Mouse (Mus musculus): ENCODE measurements around the gene Suclg2. TPM values are rescaled to one million over a fixed set of nuclear protein-coding genes. Genes with fewer than 3 reads are reported as not detected.

Gene Suclg2
- polyA plus RNA-seq (2014; fragmentation: Nextera tagmentation; extraction: Ambion mirVana) = 102 and 103 TPM in 2 replicates

- WGBS = under 1% methylated on average over 52 of the region's 74 CpGs
- Histone ChIP-seq H3K4me3 (ENCODE audit: low read depth, low read length) (peak within 1 kb of the TSS; percentile 88), H3K4me1 (replicated peaks; ENCODE audit: control insufficient read depth, insufficient read depth, low read length) (peaks cover 6% of the 10 kb centered on the region; the same call in 1 of the 2 replicates), H3K4me2 (ENCODE audit: low read length) (peak within 1 kb of the TSS; percentile 92), H3K9ac (ENCODE audit: low read length) (peak within 1 kb of the TSS; percentile 96), H3K27ac (ENCODE audit: low read depth) (peak within 1 kb of the TSS; percentile 65), H3K27me3 (replicated peaks; ENCODE audit: control insufficient read depth, insufficient read depth, low read length) (no peaks in the 10 kb centered on the region), H3K36me3 (ENCODE audit: control insufficient read depth, insufficient read depth, low read length) (no peaks in the 10 kb centered on the region), H3K9me3 (ENCODE audit: control insufficient read depth, low read length) (no peaks in the 10 kb centered on the region)
- peak; percentile 93 for ATAC-seq (replicated peaks; ENCODE audit: low FRiP score, low TSS enrichment, low read depth)
- DNase-seq (ENCODE audit: low spot score) = peak; percentile 90
Observed at GRCm38 (mm10) chr6:95718031-95718968, at the start of gene Suclg2. Suclg2 (minus strand) TSS chr6:95718800.

GRCm38 (mm10) chr6:95766566-95766965, 48.0 kb upstream of the Suclg2 start:
- H3K4me2 ChIP-seq (ENCODE audit: low read length) = no peak overlapping the region
- no peak overlapping the region for H3K27ac ChIP-seq (ENCODE audit: low read depth)
- no peaks in the 10 kb centered on the region for H3K4me1 ChIP-seq (replicated peaks; ENCODE audit: control insufficient read depth, insufficient read depth, low read length)
- no peak overlapping the region for H3K4me3 ChIP-seq (ENCODE audit: low read depth, low read length)
- ATAC-seq (replicated peaks; ENCODE audit: low FRiP score, low TSS enrichment, low read depth) (no peak), DNase-seq (ENCODE audit: low spot score) (no peak)
- no peaks in the 10 kb centered on the region for H3K27me3 ChIP-seq (replicated peaks; ENCODE audit: control insufficient read depth, insufficient read depth, low read length)
- no peaks in the 10 kb centered on the region for H3K36me3 ChIP-seq (ENCODE audit: control insufficient read depth, insufficient read depth, low read length)
- WGBS = 78% methylated on average over 4 of the region's 4 CpGs
- H3K9me3 ChIP-seq (ENCODE audit: control insufficient read depth, low read length) = no peaks in the 10 kb centered on the region
- no peak overlapping the region for H3K9ac ChIP-seq (ENCODE audit: low read length)

- no peaks in the 10 kb centered on the region for H3K9me3 ChIP-seq (ENCODE audit: control insufficient read depth, low read length)
- H3K27ac ChIP-seq (ENCODE audit: low read depth) = no peak overlapping the region
- H3K4me1 ChIP-seq (replicated peaks; ENCODE audit: control insufficient read depth, insufficient read depth, low read length) = no peaks in the 10 kb centered on the region
- no peaks in the 10 kb centered on the region for H3K36me3 ChIP-seq (ENCODE audit: control insufficient read depth, insufficient read depth, low read length)
- WGBS = 85% methylated on average over 10 of the region's 10 CpGs
- H3K4me3 ChIP-seq (ENCODE audit: low read depth, low read length) = no peak overlapping the region
- H3K27me3 ChIP-seq (replicated peaks; ENCODE audit: control insufficient read depth, insufficient read depth, low read length) = no peaks in the 10 kb centered on the region
- no peak overlapping the region for H3K9ac ChIP-seq (ENCODE audit: low read length)
- H3K4me2 ChIP-seq (ENCODE audit: low read length) = no peak overlapping the region
- ATAC-seq (replicated peaks; ENCODE audit: low FRiP score, low TSS enrichment, low read depth) = no peak
- no peak for DNase-seq (ENCODE audit: low spot score)
Observed at GRCm38 (mm10) chr6:95759558-95760172, 41.1 kb upstream of the Suclg2 start.

- Histone ChIP-seq H3K4me2 (ENCODE audit: low read length) (no peak overlapping the region), H3K27me3 (replicated peaks; ENCODE audit: control insufficient read depth, insufficient read depth, low read length) (no peaks in the 10 kb centered on the region), H3K4me3 (ENCODE audit: low read depth, low read length) (no peak overlapping the region), H3K36me3 (ENCODE audit: control insufficient read depth, insufficient read depth, low read length) (no peaks in the 10 kb centered on the region), H3K9ac (ENCODE audit: low read length) (no peak overlapping the region), H3K27ac (ENCODE audit: low read depth) (no peak overlapping the region), H3K9me3 (ENCODE audit: control insufficient read depth, low read length) (no peaks in the 10 kb centered on the region), H3K4me1 (replicated peaks; ENCODE audit: control insufficient read depth, insufficient read depth, low read length) (no peaks in the 10 kb centered on the region)
- DNase-seq (ENCODE audit: low spot score) (no peak), ATAC-seq (replicated peaks; ENCODE audit: low FRiP score, low TSS enrichment, low read depth) (no peak)
- 85% methylated on average over 4 of the region's 4 CpGs for WGBS
Observed at GRCm38 (mm10) chr6:95742378-95742777, 23.8 kb upstream of the Suclg2 start.

DNA sequence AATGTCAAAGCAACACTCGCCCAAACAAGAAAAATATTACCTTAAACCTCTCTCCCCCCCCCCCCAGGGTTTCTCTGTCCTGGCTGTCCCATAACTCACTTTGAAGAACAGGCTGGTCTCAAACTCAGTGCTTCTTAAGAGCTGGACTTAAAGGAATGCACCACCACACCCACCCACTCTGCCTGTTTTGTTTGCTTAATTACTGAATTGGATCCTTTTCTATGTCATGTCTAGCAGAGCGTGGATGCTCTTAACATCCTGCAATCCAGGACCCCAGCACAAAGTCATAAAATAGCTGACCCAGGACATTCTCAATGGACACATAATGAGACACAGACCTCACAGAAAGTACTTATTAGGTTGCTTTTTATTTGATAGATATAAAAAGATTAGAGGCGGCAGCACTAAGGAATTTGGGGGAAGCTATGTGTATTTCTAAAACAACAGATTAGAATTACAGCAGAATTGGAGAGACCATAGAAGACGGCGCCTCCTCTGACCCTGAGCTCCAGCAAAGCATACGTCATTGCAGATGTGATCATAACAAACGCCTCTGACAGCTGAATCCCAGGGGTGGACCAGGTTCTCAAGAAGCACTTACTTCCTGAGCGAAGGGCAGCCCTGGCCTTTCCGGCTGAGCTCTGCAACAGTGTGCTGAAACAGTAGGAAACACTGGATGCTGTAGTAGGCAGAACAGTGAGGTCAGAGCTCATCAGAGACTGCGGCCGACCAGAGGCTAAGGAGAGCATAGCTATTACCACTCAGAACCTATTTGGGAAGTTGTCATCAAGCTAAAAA, 13.2 kb upstream of the Suclg2 start:
- no peaks in the 10 kb centered on the region; the same call in 1 of the 2 replicates for H3K4me1 ChIP-seq (replicated peaks; ENCODE audit: control insufficient read depth, insufficient read depth, low read length)
- WGBS = 35% methylated on average over 11 of the region's 11 CpGs
- DNase-seq (ENCODE audit: low spot score) = no peak
- no peaks in the 10 kb centered on the region for H3K9me3 ChIP-seq (ENCODE audit: control insufficient read depth, low read length)
- H3K27me3 ChIP-seq (replicated peaks; ENCODE audit: control insufficient read depth, insufficient read depth, low read length) = no peaks in the 10 kb centered on the region
- no peak overlapping the region for H3K9ac ChIP-seq (ENCODE audit: low read length)
- H3K36me3 ChIP-seq (ENCODE audit: control insufficient read depth, insufficient read depth, low read length) = no peaks in the 10 kb centered on the region
- no peak overlapping the region for H3K4me3 ChIP-seq (ENCODE audit: low read depth, low read length)
- no peak overlapping the region for H3K4me2 ChIP-seq (ENCODE audit: low read length)
- ATAC-seq (replicated peaks; ENCODE audit: low FRiP score, low TSS enrichment, low read depth) = no peak
- H3K27ac ChIP-seq (ENCODE audit: low read depth) = no peak overlapping the region

DNA sequence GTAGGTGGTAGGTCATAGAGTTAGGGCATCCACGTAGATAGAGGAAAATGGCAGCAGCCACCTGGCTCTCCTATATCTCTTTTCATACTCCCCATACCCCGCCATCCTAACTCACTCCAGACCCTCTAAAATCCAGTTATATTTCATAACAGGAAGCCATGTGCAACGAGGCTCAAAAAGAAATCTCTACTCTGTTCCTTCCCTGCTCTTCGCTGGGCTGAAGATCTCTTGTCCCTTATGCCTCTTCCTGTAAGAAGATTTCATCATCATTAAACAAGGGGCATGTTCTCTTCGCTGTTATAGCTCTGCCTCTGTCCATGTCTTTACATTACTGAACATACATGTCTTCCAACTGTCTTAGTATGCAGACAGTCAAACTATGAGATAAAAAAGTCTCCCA, 10.8 kb upstream of the Suclg2 start:
- DNase-seq (ENCODE audit: low spot score) = no peak
- H3K36me3 ChIP-seq (ENCODE audit: control insufficient read depth, insufficient read depth, low read length) = no peaks in the 10 kb centered on the region
- no peaks in the 10 kb centered on the region for H3K9me3 ChIP-seq (ENCODE audit: control insufficient read depth, low read length)
- ATAC-seq (replicated peaks; ENCODE audit: low FRiP score, low TSS enrichment, low read depth) = no peak
- no peak overlapping the region for H3K27ac ChIP-seq (ENCODE audit: low read depth)
- no peaks in the 10 kb centered on the region; the same call in 1 of the 2 replicates for H3K4me1 ChIP-seq (replicated peaks; ENCODE audit: control insufficient read depth, insufficient read depth, low read length)
- 69% methylated on average over 5 of the region's 5 CpGs for WGBS
- H3K4me3 ChIP-seq (ENCODE audit: low read depth, low read length) = no peak overlapping the region
- H3K27me3 ChIP-seq (replicated peaks; ENCODE audit: control insufficient read depth, insufficient read depth, low read length) = no peaks in the 10 kb centered on the region
- H3K9ac ChIP-seq (ENCODE audit: low read length) = no peak overlapping the region
- H3K4me2 ChIP-seq (ENCODE audit: low read length) = no peak overlapping the region

- no peak for DNase-seq (ENCODE audit: low spot score)
Observed at GRCm38 (mm10) chr6:95725281-95725680, 6.7 kb upstream of the Suclg2 start.

DNA sequence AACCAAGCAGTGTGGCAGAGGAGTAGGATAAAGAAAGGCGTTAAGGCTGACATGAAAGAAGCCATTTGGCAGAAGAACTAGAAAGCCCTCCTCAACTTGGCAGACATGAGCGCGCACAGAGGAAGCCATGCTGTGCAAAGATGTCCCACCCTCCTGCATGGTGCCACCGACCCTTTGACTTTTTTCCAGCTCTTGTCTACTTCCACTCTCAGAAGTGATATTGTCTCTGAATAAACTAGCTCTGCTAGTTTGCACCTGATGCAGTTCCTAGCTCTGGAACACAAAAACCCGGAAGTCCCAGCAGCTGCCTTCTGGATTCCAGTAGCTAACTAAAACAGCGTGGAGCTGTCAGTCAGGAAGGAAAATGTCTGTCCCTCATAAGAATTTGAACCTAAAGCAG, 4.8 kb upstream of the Suclg2 start:
- no peak overlapping the region for H3K4me3 ChIP-seq (ENCODE audit: low read depth, low read length)

More at GRCm38 (mm10) chr6:95725281-95725680, 6.7 kb upstream of the Suclg2 start:
- H3K36me3 ChIP-seq (ENCODE audit: control insufficient read depth, insufficient read depth, low read length) = no peaks in the 10 kb centered on the region
- WGBS = 68% methylated on average over 6 of the region's 6 CpGs
- no peak overlapping the region for H3K4me3 ChIP-seq (ENCODE audit: low read depth, low read length)
- H3K27me3 ChIP-seq (replicated peaks; ENCODE audit: control insufficient read depth, insufficient read depth, low read length) = no peaks in the 10 kb centered on the region
- ATAC-seq (replicated peaks; ENCODE audit: low FRiP score, low TSS enrichment, low read depth) = no peak
- no peak overlapping the region for H3K27ac ChIP-seq (ENCODE audit: low read depth)
- H3K4me1 ChIP-seq (replicated peaks; ENCODE audit: control insufficient read depth, insufficient read depth, low read length) = no peaks in the 10 kb centered on the region
- H3K4me2 ChIP-seq (ENCODE audit: low read length) = no peak overlapping the region
- no peaks in the 10 kb centered on the region for H3K9me3 ChIP-seq (ENCODE audit: control insufficient read depth, low read length)
- H3K9ac ChIP-seq (ENCODE audit: low read length) = no peak overlapping the region

More for the DNA sequence above, 4.8 kb upstream of the Suclg2 start:
- WGBS = 88% methylated on average over 6 of the region's 6 CpGs
- H3K9me3 ChIP-seq (ENCODE audit: control insufficient read depth, low read length) = no peaks in the 10 kb centered on the region
- no peaks in the 10 kb centered on the region for H3K27me3 ChIP-seq (replicated peaks; ENCODE audit: control insufficient read depth, insufficient read depth, low read length)
- no peaks in the 10 kb centered on the region for H3K36me3 ChIP-seq (ENCODE audit: control insufficient read depth, insufficient read depth, low read length)
- no peak overlapping the region for H3K4me2 ChIP-seq (ENCODE audit: low read length)
- H3K9ac ChIP-seq (ENCODE audit: low read length) = no peak overlapping the region
- no peaks in the 10 kb centered on the region for H3K4me1 ChIP-seq (replicated peaks; ENCODE audit: control insufficient read depth, insufficient read depth, low read length)
- no peak for ATAC-seq (replicated peaks; ENCODE audit: low FRiP score, low TSS enrichment, low read depth)
- DNase-seq (ENCODE audit: low spot score) = no peak
- H3K27ac ChIP-seq (ENCODE audit: low read depth) = no peak overlapping the region

Measured in intestine, embryonic 14.5 days (tissue).